Mouse (Mus musculus) WW6 (cell line): ENCODE results near the gene Camk2n1.
"Not testable (repeated sequence)": the region's sequence is repeated elsewhere in the genome, so short reads cannot be mapped to it uniquely, and the experiment has no call there.

Experiments used
- DNase-seq: peaks from one replicate; pipeline ENCODE4 v3.0.0-alpha.2; 2013; ENCODE audit warnings: low read depth, low spot score

The Camk2n1 gene

GRCm38 (mm10) chr4:138453753-138454570 lies at the start of gene Camk2n1:
Camk2n1 (plus strand) TSS chr4:138454314.
- no peak for DNase-seq

- no peak for DNase-seq
Measured at GRCm38 (mm10) chr4:138404806-138405205, 49.3 kb upstream of the Camk2n1 start.

- no peak for DNase-seq
Measured at GRCm38 (mm10) chr4:138407479-138408194, 46.5 kb upstream of the Camk2n1 start.

DNA sequence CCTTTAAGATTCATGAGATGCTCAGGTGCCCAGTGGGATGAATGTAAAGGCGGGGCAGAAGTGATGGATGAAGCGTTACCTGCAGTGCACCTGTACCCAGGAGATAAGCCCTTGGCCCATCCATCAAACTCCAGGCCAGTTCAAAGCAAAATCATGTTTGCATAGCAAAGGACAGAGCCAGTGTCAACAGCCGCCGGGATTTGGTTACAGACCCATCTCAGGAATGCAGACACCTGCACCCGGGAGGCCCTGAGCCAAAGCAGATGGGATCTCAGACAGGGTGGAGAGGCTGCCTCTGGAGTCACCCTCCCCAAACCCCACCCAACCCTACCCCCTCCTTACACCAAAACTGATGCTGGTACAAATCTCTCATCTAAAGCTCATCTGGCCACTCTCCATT lies 43.1 kb upstream of the Camk2n1 start:
- no peak for DNase-seq

DNA sequence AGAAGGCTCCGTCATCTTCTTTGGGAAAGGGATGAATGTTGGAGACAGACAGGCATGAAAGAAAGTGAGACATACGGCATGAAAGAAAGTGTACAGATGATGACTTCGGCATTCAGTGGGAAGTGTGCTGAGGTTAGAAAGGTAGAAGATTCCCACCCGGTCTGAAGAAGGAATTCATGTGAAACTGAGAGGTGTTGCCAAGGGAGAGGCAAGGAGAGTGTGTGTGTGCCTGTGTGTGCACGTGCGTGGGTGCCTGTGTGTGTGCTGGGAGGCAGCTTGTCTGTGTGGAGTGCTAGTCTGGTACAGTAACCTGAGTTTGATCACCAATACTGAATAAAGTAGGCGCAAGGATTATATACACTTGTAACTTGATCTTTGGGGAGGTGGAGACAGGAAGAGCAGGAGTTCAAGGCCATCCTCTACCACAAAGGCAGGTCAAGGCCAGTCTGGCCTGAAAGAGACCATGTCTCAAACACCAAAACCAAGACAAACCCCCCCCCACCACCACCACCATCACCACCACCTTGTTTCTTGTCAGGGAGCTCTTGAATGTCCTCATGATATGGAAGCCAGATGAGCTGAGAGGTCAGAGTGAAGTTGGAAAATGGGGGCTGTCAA lies 42.5 kb upstream of the Camk2n1 start:
- DNase-seq, result no peak

DNA sequence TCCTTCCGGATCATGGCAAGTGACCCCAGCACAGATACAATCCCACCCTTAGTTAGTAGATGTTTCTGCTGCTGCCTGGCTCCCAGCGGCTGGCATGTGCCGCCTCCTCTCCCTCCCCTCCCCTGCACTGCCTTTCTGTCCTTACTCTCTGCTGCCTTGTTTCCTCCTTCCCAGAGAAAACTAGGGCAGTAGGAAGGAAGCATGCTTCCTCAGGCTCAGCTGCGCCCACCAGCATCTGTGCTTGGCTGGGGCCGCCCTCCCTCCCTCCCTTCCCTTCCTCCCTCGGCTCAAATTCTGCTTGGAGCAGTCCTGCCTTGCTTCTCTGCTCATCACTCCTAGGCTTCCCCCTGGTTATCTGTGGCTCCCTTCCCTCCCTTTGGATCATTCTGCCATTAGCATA lies 39.4 kb upstream of the Camk2n1 start:
- no peak for DNase-seq

DNA sequence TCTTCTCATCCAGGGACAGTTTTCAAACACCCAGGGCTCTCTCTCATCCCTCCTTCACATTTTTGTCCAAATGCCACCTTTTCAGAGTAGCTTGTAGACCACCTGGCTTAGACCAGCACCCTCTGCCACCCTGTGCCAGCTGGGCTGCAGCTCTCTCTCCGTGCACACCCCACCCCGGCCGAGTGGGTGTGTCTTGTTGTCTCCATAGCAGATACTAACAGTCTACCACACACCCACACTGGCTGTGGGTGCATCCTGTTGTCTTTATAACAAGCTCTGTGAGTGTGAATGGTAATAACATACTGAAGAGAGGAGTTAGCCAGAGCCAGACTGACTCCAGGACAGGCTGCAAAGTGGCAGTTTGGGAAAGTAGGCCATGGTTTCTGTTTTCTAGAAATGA lies 38.1 kb upstream of the Camk2n1 start:
- DNase-seq, result no peak

- no peak for DNase-seq
Measured at GRCm38 (mm10) chr4:138416414-138416813, 37.7 kb upstream of the Camk2n1 start.

DNA sequence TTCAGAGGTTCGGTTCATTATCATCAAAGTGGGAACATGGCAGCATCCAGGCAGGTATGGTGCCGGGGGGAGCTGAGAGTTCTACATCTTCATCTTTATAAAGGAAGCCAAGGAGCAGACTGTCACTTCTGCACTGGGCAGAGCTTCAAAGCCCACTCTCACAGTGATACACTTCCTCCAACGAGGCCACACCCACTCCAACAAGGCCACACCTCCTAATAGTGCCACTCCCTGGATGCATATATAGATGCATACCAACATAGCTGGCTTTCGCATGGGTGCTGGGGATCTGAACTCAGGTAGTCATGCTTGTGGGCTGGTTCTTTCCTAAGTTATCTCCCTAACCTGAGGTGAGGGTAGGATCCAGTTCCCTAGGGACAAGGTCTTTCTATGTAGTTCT lies 36.2 kb upstream of the Camk2n1 start:
- DNase-seq, result no peak

GRCm38 (mm10) chr4:138418340-138418957 lies 35.7 kb upstream of the Camk2n1 start:
- DNase-seq, result no peak

GRCm38 (mm10) chr4:138425028-138425427 lies 29.1 kb upstream of the Camk2n1 start:
- DNase-seq, result no peak

GRCm38 (mm10) chr4:138425604-138426003 lies 28.5 kb upstream of the Camk2n1 start:
- DNase-seq, result not testable (repeated sequence)

GRCm38 (mm10) chr4:138426778-138427705 lies 27.1 kb upstream of the Camk2n1 start:
- no peak for DNase-seq

DNA sequence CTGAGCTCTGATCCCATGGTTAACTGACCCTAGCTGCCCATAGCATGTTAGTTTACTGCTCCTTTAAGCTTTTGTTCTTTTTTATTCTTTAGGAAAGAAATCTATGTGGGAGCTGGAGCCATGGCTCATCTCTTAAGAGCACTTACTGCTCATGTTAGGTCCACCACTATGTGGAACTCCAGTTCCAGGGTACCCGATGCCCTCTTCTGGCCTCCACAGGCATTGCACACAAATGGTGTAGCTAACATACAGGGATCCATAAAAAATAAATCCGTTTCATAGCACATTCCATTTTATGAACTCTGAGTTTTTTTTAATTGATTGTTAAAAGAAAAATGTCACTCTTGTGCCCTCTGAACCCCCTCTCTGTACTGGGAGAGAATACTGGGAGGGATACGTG lies 24.3 kb upstream of the Camk2n1 start:
- no peak for DNase-seq

DNA sequence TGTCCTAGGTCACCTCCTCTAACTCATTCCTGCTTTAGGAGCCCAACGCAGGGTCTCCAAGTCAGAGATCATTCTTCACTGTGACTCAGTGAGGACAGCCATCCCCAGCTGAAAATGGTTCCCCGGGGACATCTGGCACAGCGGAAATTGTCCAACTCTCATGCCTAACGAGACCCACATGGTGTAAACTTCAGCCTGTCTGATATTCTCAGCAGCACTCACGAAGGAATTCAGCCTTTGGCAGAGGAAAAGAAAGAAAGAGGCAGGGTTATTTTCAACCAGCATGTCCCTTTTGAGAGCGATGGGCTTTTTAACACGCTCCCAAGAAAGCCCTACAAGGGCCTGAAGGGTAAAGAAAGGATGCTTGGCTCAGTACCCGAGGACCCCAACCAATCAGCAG lies 22.8 kb upstream of the Camk2n1 start:
- DNase-seq, result no peak

DNA sequence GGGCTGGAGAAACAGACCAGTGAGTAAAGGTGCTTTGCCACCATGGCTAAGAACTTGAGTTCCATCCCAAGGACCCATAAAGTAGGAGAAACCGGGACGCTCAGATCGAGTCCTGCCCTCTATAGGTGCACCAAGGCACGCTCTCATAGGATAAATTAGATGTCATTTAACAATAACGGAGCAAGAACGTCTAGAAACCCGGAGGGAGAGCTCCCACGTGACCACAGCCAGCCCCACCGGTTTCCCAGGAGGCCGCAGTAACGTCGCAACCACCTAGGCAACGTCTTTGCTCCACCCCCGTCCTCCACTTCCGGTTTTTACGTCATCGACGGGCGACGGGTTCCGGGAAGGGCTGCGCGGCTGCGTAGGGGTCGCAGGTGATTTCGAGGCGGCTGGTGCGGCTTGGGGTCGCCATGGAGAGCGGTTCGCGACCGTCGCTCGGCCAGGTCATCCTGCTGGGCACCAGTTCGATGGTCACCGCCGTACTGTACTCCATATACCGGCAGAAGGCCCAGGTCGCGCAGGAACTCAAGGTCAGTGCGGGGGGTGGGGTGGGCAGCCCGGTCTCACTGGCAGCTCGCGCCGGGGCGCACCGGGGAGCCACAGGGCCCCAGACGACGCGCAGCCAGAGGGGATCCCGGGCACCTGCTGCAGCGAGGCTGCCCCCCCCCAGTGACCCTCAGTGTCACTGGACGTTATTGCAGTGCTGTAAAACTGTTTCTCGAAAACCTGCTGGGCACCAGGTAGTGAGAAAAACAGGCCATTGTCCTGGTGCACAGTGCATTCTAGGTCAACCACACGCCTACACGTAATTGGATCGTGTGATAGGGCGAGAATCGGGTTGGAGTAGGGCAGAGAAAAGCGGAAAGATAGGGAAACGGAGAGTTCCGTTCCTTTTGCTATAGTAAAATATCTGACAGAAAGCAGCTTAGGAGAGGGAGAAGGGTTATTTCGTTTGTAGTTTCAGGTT lies 19.5 kb upstream of the Camk2n1 start, which contains the start of gene Mul1:
TSS of gene Mul1 (plus strand) at position 325 of the 970 bp plus-strand sequence.
- DNase-seq, result peak; percentile 93

DNA sequence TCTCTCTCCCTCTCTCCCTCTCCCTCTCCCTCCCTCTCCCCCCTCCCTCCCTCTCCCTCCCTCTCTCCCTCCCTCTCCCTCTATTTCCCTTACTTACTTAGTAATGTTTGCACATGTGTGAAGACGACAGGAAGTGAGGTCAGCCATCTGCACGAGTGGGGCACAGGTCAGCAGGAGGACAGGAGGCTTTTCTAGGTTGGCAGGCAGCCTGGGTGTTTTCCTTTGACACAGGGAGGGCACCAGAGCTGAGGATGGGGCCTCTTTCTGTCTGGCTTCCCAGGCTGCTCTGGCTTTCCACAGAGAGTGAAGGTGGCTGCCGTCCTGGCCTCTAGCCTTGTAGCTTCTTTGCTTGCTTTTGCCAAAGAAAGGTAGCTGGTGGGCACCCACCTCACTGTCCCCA lies 14.1 kb upstream of the Camk2n1 start:
- DNase-seq, result no peak

DNA sequence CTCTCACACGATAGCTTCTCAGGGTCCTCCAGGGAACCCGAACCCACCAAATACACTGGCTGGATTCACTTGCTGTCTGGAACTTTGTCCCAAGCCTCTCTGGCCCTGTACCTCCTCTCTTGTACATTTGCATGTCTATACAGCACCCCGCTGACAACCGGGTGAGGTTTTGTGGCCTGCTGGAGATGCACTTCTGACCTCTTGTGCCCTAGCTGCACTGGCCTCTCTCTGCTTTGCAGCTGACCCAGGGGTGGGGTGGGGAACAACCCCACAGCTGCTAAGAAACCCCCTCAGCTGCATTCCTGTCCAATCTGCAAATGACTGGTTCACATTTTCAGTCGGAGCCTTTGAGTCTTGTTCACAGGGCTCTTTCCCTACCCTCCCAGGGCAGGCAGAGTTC lies 9.2 kb upstream of the Camk2n1 start:
- no peak for DNase-seq

GRCm38 (mm10) chr4:138446981-138447380 lies 7.1 kb upstream of the Camk2n1 start:
- no peak for DNase-seq

- DNase-seq, result no peak
Measured at GRCm38 (mm10) chr4:138447387-138447786, 6.7 kb upstream of the Camk2n1 start.
